Mouse (Mus musculus) urinary bladder, postnatal 25 days (tissue): ENCODE data around the gene Prdm16.

Experiments
- DNase-seq: peaks from one replicate; pipeline ENCODE4 v3.0.0; 2022; ENCODE audit warnings: low spot score

Gene Prdm16

GRCm38 (mm10) chr4:154480143-154480542 is 156.5 kb downstream of the Prdm16 start:
- DNase-seq = no peak

- peak; percentile 21 for DNase-seq
These were observed 157.6 kb downstream of the Prdm16 start for GRCm38 (mm10) chr4:154478933-154479613.

GRCm38 (mm10) chr4:154473571-154474307 is 162.9 kb downstream of the Prdm16 start:
- DNase-seq = no peak

- no peak for DNase-seq
These were observed 164.1 kb downstream of the Prdm16 start for GRCm38 (mm10) chr4:154472569-154472968.

GRCm38 (mm10) chr4:154471447-154472101 is 165.1 kb downstream of the Prdm16 start:
- DNase-seq = no peak

GRCm38 (mm10) chr4:154466305-154466704 is 170.4 kb downstream of the Prdm16 start:
- peak; percentile 17 for DNase-seq

- no peak for DNase-seq
These were observed 171.6 kb downstream of the Prdm16 start for GRCm38 (mm10) chr4:154465123-154465522.

- no peak for DNase-seq
These were observed 176.7 kb downstream of the Prdm16 start for GRCm38 (mm10) chr4:154460021-154460420.

GRCm38 (mm10) chr4:154457756-154458155 is 178.9 kb downstream of the Prdm16 start:
- no peak for DNase-seq

- no peak for DNase-seq
These were observed 180.3 kb downstream of the Prdm16 start for GRCm38 (mm10) chr4:154456265-154456822.

GRCm38 (mm10) chr4:154450441-154450840 is 186.2 kb downstream of the Prdm16 start:
- no peak for DNase-seq

GRCm38 (mm10) chr4:154450036-154450435 is 186.6 kb downstream of the Prdm16 start:
- no peak for DNase-seq

- DNase-seq = peak; percentile 16
These were observed 187.3 kb downstream of the Prdm16 start for GRCm38 (mm10) chr4:154449343-154449742.

- DNase-seq = no peak
These were observed 191.0 kb downstream of the Prdm16 start for GRCm38 (mm10) chr4:154445721-154446120.

GRCm38 (mm10) chr4:154442645-154443304 is 193.9 kb downstream of the Prdm16 start:
- DNase-seq = no peak

- no peak for DNase-seq
These were observed 197.1 kb downstream of the Prdm16 start for GRCm38 (mm10) chr4:154439455-154440052.

GRCm38 (mm10) chr4:154438610-154439009 is 198.1 kb downstream of the Prdm16 start:
- no peak for DNase-seq

- DNase-seq = no peak
These were observed 206.9 kb downstream of the Prdm16 start for GRCm38 (mm10) chr4:154429770-154430169.

- no peak for DNase-seq
These were observed 209.8 kb downstream of the Prdm16 start for GRCm38 (mm10) chr4:154426901-154427300.

- no peak for DNase-seq
These were observed 211.4 kb downstream of the Prdm16 start for GRCm38 (mm10) chr4:154425284-154425683.

GRCm38 (mm10) chr4:154424681-154425080 is 212.0 kb downstream of the Prdm16 start:
- DNase-seq = no peak
